Mouse (Mus musculus): ENCODE measurements around the gene S100a16.

GRCm38 (mm10) chr3:90535446-90535845 lies 1.6 kb upstream of the S100a16 start:
- TF ChIP-seq CTCF (IDR thresholded peaks at IDR 0.05; ENCODE audit: low read depth) (no peak), EP300 (IDR thresholded peaks at IDR 0.05; ENCODE audit: low read depth) (no peak)
